Mouse (Mus musculus) left cerebral cortex, adult 8-10 months (tissue): ENCODE measurements around the gene Dcun1d2. TPM values are rescaled to one million over a fixed set of nuclear protein-coding genes. Genes with fewer than 3 reads are reported as not detected.
"Not testable (repeated sequence)": the region's sequence is repeated elsewhere in the genome, so short reads cannot be mapped to it uniquely, and the experiment has no call there.

Source experiments
- DNase-seq, 2 experiments: peaks; one replicate each; pipeline ENCODE4 v3.0.0; 2022; ENCODE audit warnings: low spot score in 2 of 2
- total RNA-seq, 4 experiments: library from RNA; stranded (reverse); gene quantifications; 2 replicates each; pipeline ENCODE4 v1.2.4; 2022

Dcun1d2 gene
- 10 to 100 TPM; 38.6 to 43.6 (median 39.0) TPM for total RNA-seq

GRCm38 (mm10) chr8:13287692-13288623, at the start of gene Dcun1d2, which contains the start of gene Tmco3:
TSS of gene Dcun1d2 (minus strand) at chr8:13288131.
TSS of gene Tmco3 (plus strand) at chr8:13288190.
- peak; percentile 91 to 95 for DNase-seq

DNA sequence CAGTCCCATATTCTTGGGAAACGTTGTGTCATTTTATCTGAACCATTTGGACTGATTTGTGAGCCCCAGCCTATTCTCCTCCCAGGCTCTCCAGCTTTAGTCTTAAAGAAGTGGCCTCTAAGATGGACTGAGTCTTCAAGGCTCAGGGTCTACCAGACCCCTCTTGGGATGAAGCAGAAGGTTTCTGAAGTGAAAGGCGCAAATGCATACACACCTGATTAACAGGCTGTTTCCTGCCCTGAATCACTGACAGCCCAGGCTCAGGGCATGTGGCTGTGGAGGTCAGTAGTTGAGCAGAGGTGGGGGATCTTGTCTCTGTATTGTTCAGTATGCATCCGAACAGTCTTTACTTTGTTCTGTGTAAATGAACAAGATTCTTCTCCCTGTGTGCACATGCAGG, 49.7 kb upstream of the Dcun1d2 start:
- DNase-seq: no peak

GRCm38 (mm10) chr8:13337245-13337644, 49.3 kb upstream of the Dcun1d2 start:
- DNase-seq: not testable (repeated sequence)

DNA sequence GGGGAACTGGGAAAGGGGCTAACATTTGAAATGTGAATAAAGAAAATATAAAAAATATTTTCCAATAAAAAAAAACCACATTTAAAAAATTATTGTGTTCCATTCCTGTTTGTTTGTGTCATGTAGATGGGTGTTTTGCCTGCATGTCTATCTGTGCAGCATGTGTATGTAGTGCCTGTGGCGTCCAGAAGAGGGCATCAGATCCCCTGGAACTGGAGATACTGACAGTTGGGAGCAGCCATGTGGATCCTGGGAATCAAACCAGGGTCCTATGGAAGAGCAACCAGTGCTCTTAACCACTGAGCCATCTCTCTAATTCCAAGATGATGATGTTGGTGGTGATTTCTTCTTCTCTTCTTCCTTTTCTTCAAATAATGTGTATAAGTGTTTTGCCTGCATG, 46.7 kb upstream of the Dcun1d2 start:
- DNase-seq: no peak

DNA sequence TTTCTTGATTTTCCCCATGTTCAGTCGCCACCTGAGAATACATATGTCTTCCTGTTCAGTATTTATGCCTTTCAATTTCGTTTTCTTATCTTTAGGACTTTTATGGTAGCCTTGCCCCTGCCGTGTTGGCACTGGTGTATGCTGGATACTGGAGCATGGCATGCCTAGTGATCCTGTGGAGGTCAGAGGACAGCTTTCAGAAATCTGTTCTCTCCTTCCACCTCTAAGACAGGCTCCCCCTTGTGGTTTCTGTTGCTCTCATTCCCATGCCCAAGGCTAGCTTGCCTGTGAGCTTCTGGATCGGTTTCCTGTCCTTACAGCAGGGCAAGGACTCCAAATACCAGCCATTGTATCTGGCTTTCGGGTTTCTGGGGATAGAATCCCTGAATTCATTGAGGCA, 38.7 kb upstream of the Dcun1d2 start:
- DNase-seq: no peak

DNA sequence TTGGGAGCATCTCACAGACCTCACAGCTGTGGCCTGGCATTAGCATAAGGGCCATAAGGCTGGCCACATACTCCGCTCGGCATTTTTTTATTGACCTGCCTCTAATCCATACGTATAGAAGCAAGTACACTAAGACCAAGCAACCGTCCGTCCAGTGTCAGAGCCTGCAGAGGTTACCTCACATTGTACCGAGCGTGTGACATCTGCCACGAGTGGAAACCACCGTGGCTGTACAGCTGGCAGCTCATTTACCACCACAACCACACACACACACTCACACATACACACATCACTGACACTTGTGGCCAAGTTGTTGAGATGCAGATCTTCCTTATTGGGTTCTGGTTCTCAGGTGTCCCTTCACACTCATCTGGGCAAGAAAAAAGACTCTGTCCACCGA, 28.7 kb upstream of the Dcun1d2 start:
- no peak for DNase-seq

DNA sequence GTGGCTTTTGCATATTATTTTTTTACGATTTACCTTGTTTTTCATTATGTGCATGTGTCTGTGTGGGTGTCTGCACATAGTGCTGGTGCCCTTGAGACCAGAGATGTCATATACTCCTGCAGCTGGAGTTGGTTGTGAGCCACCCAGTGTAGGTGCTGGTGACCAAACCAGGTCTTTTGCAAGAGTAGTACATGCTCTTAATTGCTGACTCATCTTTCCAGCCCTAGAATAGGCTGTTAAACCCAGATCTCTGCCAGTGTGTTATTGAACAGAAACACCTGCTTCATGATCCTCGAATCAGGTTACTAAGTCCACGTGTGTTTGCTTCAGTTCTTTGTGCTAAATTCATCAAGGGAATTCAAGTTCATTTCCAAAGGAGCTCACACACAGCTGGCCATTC, 27.0 kb upstream of the Dcun1d2 start:
- no peak for DNase-seq

GRCm38 (mm10) chr8:13306916-13307315, 19.0 kb upstream of the Dcun1d2 start:
- DNase-seq: no peak

DNA sequence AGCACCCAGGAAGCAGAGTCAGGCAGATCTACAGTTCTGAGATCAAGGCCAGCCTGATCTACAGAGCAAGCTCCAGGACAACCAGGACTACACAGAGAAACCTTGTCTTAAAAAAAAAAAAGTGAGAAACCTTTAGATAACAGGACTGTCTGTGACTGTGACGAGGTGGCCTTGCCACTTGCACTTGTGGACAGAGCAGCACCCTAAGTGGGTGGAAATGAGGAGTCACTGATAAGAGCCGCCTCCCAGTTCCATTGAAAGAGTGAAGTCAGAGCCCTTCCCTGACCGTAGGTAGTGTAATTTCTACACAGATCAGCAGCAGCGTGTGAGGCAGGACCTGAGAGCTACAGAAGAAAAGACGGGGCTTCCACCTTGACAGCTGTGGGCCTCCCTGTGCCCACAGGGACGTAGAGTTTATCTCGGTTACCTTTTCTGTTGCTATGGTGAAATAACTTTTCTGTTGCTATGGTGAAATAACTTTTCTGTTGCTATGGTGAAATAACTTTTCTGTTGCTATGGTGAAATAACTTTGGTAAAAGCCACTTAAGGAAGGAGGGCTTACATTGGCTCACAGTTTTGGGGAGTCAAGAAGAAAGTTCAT, 18.5 kb upstream of the Dcun1d2 start:
- DNase-seq: no peak

- DNase-seq: no peak
These were observed 18.0 kb upstream of the Dcun1d2 start for GRCm38 (mm10) chr8:13305884-13306283.

DNA sequence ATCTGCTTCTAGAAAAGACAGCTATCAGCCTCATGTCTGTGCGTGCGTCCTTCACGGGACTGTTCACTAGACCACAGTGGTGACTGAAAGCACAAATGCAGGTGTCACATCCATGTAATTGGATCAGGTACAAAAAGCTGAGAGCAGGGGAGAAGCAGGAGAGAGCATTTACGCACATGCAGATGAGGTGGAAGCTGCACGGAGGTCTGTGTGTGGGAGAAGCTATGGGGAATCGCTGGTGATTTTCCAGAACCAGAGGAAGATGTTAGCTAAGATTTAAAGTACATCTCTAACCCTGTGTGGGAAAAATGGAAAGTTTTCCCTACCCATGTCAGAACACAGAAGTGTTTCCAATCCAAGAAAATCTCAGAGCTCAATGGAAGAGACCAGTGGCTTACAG, 17.5 kb upstream of the Dcun1d2 start:
- DNase-seq: peak in 1 of 2 experiments; percentile 25

GRCm38 (mm10) chr8:13301036-13301435, 13.1 kb upstream of the Dcun1d2 start:
- DNase-seq: no peak

DNA sequence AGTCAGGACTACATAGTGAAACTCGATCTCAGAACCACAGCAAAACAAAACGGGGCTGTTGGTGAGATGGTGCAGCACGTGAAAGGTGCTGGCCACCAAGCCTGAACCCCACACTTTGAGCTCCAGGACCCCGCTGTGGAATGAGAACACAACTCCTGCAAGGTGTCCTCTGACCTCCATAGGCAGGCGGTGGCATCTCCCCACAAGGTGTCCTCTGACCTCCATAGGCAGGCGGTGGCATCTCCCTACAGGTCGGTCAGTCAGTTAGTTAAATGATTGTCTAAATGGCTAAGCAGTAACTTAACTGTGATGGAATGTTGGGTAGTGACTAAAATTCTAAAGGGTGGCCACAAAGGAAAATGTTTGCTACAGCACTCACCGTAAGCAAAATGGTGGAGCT, 11.6 kb upstream of the Dcun1d2 start:
- no peak for DNase-seq

DNA sequence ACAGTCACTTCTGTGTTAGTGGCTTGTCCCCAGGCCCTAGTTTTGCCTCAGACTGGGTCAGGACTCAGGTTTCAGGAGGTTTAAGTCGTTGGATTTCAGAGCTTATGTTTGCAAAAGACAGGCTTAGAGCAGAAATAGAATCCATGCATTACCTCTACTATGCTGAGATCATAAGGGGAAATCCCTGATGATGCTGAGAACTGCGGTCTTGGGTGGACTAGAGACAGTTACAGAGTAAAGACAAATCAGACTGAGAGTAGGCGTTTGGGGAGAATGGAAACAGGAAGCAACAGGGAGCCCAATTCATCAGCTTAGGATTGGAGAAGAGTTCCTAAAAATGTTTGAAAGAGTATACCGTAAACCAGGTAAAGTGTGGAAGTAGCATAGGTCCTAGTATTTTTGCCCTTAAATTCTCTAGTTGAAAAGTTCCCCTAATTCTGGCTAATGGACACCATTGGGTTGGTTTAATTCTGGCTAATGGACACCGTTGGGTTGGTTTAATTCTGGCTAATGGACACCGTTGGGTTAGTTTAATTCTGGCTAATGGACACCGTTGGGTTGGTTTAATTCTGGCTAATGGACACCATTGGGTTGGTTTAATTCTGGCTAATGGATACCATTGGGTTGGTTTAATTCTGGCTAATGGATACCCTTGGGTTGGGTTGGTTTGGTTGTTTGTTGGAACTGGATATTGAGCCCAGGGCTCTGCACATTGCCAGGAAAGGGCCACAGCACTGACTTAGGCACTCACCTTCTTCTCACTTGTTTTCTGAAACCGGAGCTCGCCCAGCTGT, 5.9 kb upstream of the Dcun1d2 start:
- DNase-seq: no peak

- DNase-seq: peak in 1 of 2 experiments; percentile 69
These were observed 4.4 kb upstream of the Dcun1d2 start for GRCm38 (mm10) chr8:13292364-13292763.

DNA sequence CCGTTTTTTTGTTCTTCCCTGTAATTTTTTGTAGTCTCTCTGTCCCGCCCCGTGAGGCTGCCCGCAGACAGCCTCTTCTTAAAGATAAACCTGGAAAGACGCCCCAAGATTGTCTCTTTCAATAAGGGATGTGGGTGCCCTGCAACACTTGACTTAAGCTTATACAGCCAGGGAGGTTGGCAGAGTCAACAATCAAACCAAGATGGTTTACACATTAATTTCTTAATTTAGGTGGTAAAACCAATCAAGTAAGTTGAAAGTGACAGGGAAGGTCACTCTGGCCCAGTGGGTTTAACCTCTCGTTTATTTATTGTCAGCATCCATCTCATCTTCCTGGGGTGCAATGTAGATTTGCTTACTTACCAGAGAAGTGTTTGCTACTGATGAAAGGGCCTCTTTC, 715 bp upstream of the Dcun1d2 start:
- DNase-seq: no peak

- DNase-seq: peak in 1 of 2 experiments; percentile 79
These were observed 633 bp downstream of the Dcun1d2 start for GRCm38 (mm10) chr8:13287304-13287691.

- DNase-seq: no peak
These were observed 4.7 kb downstream of the Dcun1d2 start for GRCm38 (mm10) chr8:13283200-13283599.

GRCm38 (mm10) chr8:13276941-13277447, 10.9 kb downstream of the Dcun1d2 start:
- no peak for DNase-seq

GRCm38 (mm10) chr8:13272834-13273233, 15.1 kb downstream of the Dcun1d2 start:
- no peak for DNase-seq

DNA sequence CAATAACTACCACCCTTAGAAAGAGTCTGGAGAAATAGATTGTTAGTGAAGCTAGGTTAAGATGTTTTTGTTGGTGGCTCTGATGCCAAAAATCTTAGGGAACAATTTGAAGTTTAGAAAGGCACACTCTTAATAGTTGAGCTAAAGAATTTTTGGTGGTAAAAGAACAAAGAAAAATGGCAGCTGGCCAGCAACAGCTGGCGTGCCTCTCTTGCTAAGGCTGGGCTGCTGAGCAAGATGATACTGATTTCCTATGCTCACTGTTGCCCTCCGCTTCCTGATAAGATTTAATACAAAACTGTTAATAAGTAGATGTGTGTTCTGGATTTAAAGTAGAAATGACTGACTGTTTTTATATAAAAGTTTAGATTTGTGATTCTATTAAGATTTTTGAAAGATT, 20.4 kb downstream of the Dcun1d2 start:
- DNase-seq: no peak

DNA sequence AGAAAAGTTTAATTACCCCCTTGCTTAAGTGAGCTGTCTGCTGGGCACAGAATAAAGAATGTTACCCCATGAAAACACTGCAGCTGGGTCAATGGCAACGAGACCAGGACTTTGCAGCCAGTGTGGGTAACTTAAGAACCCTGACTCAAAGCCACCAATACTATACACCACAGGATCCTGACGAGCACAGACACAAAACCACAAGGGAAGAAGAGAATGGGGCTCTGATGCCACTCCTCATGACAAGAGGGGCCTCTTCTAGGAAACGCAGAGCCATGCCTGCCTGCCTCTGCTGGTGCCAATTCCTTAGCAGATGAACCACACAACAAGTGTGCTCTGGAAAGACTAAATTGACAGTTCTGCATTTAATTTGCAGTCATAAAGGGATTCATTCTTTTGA, 24.6 kb downstream of the Dcun1d2 start:
- DNase-seq: no peak
